Mouse (Mus musculus) neural tube, embryonic 11.5 days (tissue): ENCODE measurements around the gene Cds2. TPM values are rescaled to one million over a fixed set of nuclear protein-coding genes. Genes with fewer than 3 reads are reported as not detected.
A peak's percentile ranks its signal among the peaks of the same experiment; 100 is the strongest.
"Not testable (repeated sequence)": the region's sequence is repeated elsewhere in the genome, so short reads cannot be mapped to it uniquely, and the experiment has no call there.

Source experiments
- ATAC-seq: fragments of 200-750 bp; cut with Nextera tagmentation; 2 replicates; pipeline ENCODE4 v1.8.0; 2017; ENCODE audit warnings: moderate number of reproducible peaks, mild to moderate bottlenecking, moderate TSS enrichment, moderate library complexity; ENCODE audit not compliant: insufficient read depth, low FRiP score, low TSS enrichment
- DNase-seq: peaks from one replicate; pipeline ENCODE4 v3.0.0-alpha.2; 2015; ENCODE audit warnings: low spot score
- H3K27ac ChIP-seq: fragments of 300-500 bp; sonication (generic); 2 replicates; pipeline ENCODE4 v1.5.1; 2014; ENCODE audit warnings: low read depth, mild to moderate bottlenecking, low read length
- H3K27me3 ChIP-seq: fragments of 300-500 bp; sonication (generic); 2 replicates; pipeline ENCODE4 v1.6.1; 2014; ENCODE audit warnings: mild to moderate bottlenecking, low read length, mixed read lengths; ENCODE audit not compliant: control insufficient read depth, insufficient read depth
- H3K36me3 ChIP-seq: fragments of 300-500 bp; sonication (generic); 2 replicates; pipeline ENCODE4 v1.6.1; 2014; ENCODE audit warnings: mild to moderate bottlenecking, low read length, moderate library complexity, mixed read lengths; ENCODE audit not compliant: control insufficient read depth, insufficient read depth
- H3K4me1 ChIP-seq: fragments of 300-500 bp; sonication (generic); 2 replicates; pipeline ENCODE4 v1.6.1; 2014; ENCODE audit warnings: low read length, mixed read lengths; ENCODE audit not compliant: control insufficient read depth, insufficient read depth
- H3K4me2 ChIP-seq: fragments of 300-500 bp; sonication (generic); 2 replicates; pipeline ENCODE4 v1.6.1; 2014; ENCODE audit warnings: low read depth, mild to moderate bottlenecking, moderate library complexity
- H3K4me3 ChIP-seq: fragments of 300-500 bp; sonication (generic); 2 replicates; pipeline ENCODE4 v1.5.1; 2014; ENCODE audit warnings: low read depth, low read length
- H3K9ac ChIP-seq: fragments of 300-500 bp; sonication (generic); 2 replicates; pipeline ENCODE4 v1.6.1; 2014; ENCODE audit warnings: mild to moderate bottlenecking, low read length
- H3K9me3 ChIP-seq: fragments of 300-500 bp; sonication (generic); 2 replicates; pipeline ENCODE4 v1.6.1; 2016; ENCODE audit warnings: low read length; ENCODE audit not compliant: control insufficient read depth
- WGBS: fragments of 180-500 bp; shearing (Covaris S2); extraction: QIAGEN DNeasy Blood & Tissue Kit; methylation state at CpG from one replicate; pipeline ENCODE4 v1.1.7; 2014; 5-methylcytosine and 5-hydroxymethylcytosine counted together
- polyA plus RNA-seq: library from polyadenylated mRNA; unstranded; fragments of >200 nt; fragmentation: Nextera tagmentation; extraction: Ambion mirVana; gene quantifications from 2 replicates; pipeline ENCODE4 v1.2.1, GENCODE M21; 2014

Gene Cds2
- polyA plus RNA-seq, 1 experiment from 2014 or later, result 37.6 TPM

- no peak overlapping the region for H3K9ac ChIP-seq
- no peak overlapping the region for H3K4me3 ChIP-seq
- H3K4me1 ChIP-seq, result no peaks in the 10 kb centered on the region
- no peaks in the 10 kb centered on the region for H3K27me3 ChIP-seq
- no peaks in the 10 kb centered on the region for H3K36me3 ChIP-seq
- no peak; the same call in 1 of the 2 replicates for ATAC-seq
- no peak for DNase-seq
- H3K27ac ChIP-seq, result no peak overlapping the region
- no peaks in the 10 kb centered on the region for H3K9me3 ChIP-seq
- no peak overlapping the region for H3K4me2 ChIP-seq
- 91% methylated on average over 2 of the region's 2 CpGs for WGBS
Observed at GRCm38 (mm10) chr2:132313568-132313967, 50.6 kb downstream of the Cds2 start.

GRCm38 (mm10) chr2:132314057-132314456 lies 51.1 kb downstream of the Cds2 start:
- not testable (repeated sequence) for H3K36me3 ChIP-seq, H3K4me3 ChIP-seq, H3K27me3 ChIP-seq, H3K9me3 ChIP-seq, ATAC-seq, H3K4me2 ChIP-seq, DNase-seq, H3K27ac ChIP-seq, H3K9ac ChIP-seq, H3K4me1 ChIP-seq
- WGBS, result 86% methylated on average over 8 of the region's 8 CpGs

DNA sequence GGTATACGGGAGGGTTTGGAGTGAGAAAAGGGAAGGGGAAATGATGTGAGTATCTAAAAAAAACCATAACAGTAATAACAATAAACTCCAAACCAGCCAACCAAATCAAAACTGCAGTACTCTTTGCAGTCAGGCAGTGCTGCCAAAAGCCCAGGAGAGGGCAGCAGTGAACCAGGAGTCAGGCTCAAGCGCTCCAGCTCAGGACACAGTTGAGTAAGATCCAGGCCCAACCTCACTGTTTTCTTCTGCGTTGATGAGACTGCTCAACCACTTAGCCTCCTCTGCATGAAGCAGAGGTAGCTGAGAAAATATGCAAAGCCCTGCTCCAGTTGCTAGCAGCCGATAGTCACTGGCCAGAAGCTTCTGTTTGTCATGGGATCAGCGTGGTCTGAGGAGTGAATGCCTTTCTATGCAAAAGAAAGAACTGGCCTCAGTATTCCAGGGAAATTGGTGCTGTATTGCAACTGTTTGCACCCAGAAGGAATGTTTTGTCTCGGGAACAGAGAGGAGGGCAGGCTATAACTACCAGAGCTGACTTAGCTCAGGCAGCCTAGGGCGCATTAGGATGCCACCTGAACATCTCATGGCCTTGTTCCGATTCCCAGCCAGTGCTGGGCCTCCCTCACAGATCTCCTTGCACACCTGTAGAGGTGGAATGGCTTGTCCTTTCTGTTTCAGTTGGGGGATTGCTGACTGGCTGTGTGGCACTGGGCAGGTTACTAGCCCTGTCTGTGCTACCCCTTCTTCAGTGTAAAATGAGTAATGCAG lies 53.3 kb downstream of the Cds2 start:
- Histone ChIP-seq H3K27ac (no peak overlapping the region), H3K4me3 (no peak overlapping the region), H3K4me2 (no peak overlapping the region), H3K9ac (no peak overlapping the region), H3K27me3 (no peaks in the 10 kb centered on the region), H3K9me3 (no peaks in the 10 kb centered on the region), H3K36me3 (no peaks in the 10 kb centered on the region), H3K4me1 (no peaks in the 10 kb centered on the region)
- ATAC-seq, result peak; percentile 70; the same call in 1 of the 2 replicates
- 42% methylated on average over 8 of the region's 8 CpGs for WGBS
- peak; percentile 66 for DNase-seq

DNA sequence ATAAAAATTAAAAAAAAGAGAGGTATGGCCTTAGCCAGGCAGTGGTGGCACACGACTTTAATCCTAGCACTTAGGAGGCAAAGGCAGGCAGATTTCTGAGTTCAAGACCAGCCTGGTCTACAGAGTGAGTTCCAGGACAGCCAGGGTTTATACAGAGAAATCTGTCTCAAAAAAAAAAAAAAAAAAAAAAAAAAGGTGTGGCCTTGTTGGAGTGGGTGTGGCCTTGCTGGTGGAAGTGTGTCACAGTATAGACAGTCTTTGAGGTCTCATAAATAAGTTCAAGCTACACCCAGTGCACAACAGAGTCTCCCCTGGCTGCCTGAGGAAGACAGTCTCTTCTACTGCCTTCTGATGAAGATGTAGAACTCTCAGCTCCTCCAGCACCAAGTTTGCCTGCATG lies 54.2 kb downstream of the Cds2 start:
- ATAC-seq (no peak), DNase-seq (no peak)
- Histone ChIP-seq H3K9ac (no peak overlapping the region), H3K9me3 (no peaks in the 10 kb centered on the region), H3K36me3 (no peaks in the 10 kb centered on the region), H3K27me3 (no peaks in the 10 kb centered on the region), H3K27ac (no peak overlapping the region), H3K4me2 (no peak overlapping the region), H3K4me1 (no peaks in the 10 kb centered on the region), H3K4me3 (no peak overlapping the region)
- WGBS, result 89% methylated on average over 1 of the region's 1 CpGs

- WGBS, result 62% methylated on average over 5 of the region's 5 CpGs
- DNase-seq (no peak), ATAC-seq (no peak)
- H3K27me3 ChIP-seq, result no peaks in the 10 kb centered on the region
- H3K36me3 ChIP-seq, result no peaks in the 10 kb centered on the region
- no peak overlapping the region for H3K27ac ChIP-seq
- no peak overlapping the region for H3K4me3 ChIP-seq
- no peak overlapping the region for H3K9ac ChIP-seq
- no peak overlapping the region for H3K4me2 ChIP-seq
- H3K4me1 ChIP-seq, result no peaks in the 10 kb centered on the region
- no peaks in the 10 kb centered on the region for H3K9me3 ChIP-seq
Observed at GRCm38 (mm10) chr2:132320516-132320915, 57.6 kb downstream of the Cds2 start.

DNA sequence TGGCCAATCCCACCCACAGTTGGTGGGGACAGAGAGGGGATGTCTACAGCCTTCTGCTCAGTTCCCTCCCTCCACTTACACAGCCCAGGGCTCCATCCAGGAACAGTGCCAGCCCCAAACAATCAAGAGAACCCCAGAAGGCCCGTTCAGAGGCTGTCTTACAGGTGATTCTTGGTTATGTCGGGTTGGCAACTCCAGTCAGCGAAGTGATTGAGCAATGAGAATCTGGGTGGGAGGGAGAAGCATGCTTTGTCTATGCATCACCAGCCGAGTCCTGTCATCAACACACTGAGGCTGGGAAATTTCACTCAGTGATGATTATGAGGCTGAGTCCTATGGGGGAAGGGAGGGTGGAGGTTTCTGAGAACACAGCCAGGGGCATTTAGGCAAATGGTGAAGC lies 60.6 kb downstream of the Cds2 start:
- no peaks in the 10 kb centered on the region for H3K27me3 ChIP-seq
- no peak for DNase-seq
- 73% methylated on average over 4 of the region's 4 CpGs for WGBS

GRCm38 (mm10) chr2:132337202-132337601 lies 74.3 kb downstream of the Cds2 start:
- no peak overlapping the region for H3K27ac ChIP-seq
- no peak overlapping the region for H3K9ac ChIP-seq
- H3K9me3 ChIP-seq, result no peaks in the 10 kb centered on the region
- no peak overlapping the region for H3K4me3 ChIP-seq
- 85% methylated on average over 2 of the region's 2 CpGs for WGBS
- H3K4me1 ChIP-seq, result no peaks in the 10 kb centered on the region
- no peak overlapping the region for H3K4me2 ChIP-seq
- H3K36me3 ChIP-seq, result no peaks in the 10 kb centered on the region
- ATAC-seq (no peak), DNase-seq (no peak)
- no peaks in the 10 kb centered on the region for H3K27me3 ChIP-seq

More for the DNA sequence above, 60.6 kb downstream of the Cds2 start:
- no peak overlapping the region for H3K9ac ChIP-seq
- H3K36me3 ChIP-seq, result no peaks in the 10 kb centered on the region
- H3K4me3 ChIP-seq, result no peak overlapping the region
- H3K4me2 ChIP-seq, result no peak overlapping the region
- H3K9me3 ChIP-seq, result no peaks in the 10 kb centered on the region
- ATAC-seq, result no peak
- no peaks in the 10 kb centered on the region for H3K4me1 ChIP-seq
- H3K27ac ChIP-seq, result no peak overlapping the region

DNA sequence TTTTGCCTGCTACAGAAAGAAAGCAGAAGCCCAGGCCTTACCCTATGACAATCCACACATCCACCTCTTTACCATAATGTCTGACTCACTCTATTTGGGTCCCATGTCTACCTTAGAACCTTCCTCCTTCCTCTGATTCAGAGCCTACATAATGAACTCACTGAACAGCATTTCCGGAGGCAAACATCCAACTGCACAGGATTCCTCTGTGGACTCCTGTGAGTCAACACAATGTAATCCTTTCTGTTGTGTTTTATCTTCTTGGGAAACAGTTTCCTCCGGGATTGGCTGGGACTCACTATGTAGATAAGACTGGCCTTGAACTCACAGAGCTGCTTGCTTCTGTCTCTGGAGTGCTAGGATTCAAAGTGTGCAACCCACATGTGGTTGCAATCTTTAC lies 77.4 kb downstream of the Cds2 start:
- Histone ChIP-seq H3K36me3 (no peaks in the 10 kb centered on the region), H3K27me3 (no peaks in the 10 kb centered on the region), H3K4me3 (no peak overlapping the region), H3K9me3 (no peaks in the 10 kb centered on the region), H3K4me1 (no peaks in the 10 kb centered on the region), H3K9ac (no peak overlapping the region), H3K4me2 (no peak overlapping the region), H3K27ac (no peak overlapping the region)
- ATAC-seq, result no peak
- no peak for DNase-seq
- WGBS, result 93% methylated on average over 2 of the region's 2 CpGs

GRCm38 (mm10) chr2:132341293-132341692 lies 78.3 kb downstream of the Cds2 start:
- Histone ChIP-seq H3K4me2 (no peak overlapping the region), H3K36me3 (no peaks in the 10 kb centered on the region), H3K4me1 (no peaks in the 10 kb centered on the region), H3K9ac (no peak overlapping the region), H3K27ac (no peak overlapping the region), H3K4me3 (no peak overlapping the region), H3K9me3 (no peaks in the 10 kb centered on the region), H3K27me3 (no peaks in the 10 kb centered on the region)
- DNase-seq, result no peak
- no peak for ATAC-seq
- WGBS, result 89% methylated on average over 3 of the region's 3 CpGs
